Mouse (Mus musculus): ENCODE measurements around the gene Plekhj1.
A peak's percentile ranks its signal among the peaks of the same experiment; 100 is the strongest.

Plekhj1 gene

GRCm38 (mm10) chr10:80748609-80749008 lies 49.8 kb downstream of the Plekhj1 start:
- DNase-seq (ENCODE audit: low spot score in 2 of 2) = peak in 1 of 2 experiments; percentile 38

GRCm38 (mm10) chr10:80747410-80747809 lies 51.0 kb downstream of the Plekhj1 start:
- DNase-seq (ENCODE audit: low spot score in 2 of 2) = peak; percentile 71 to 76
